Mouse (Mus musculus): Measurements from ENCODE around the gene Spsb3.

- TF ChIP-seq CTCF (IDR thresholded peaks at IDR 0.05; ENCODE audit: control insufficient read depth, insufficient read depth, insufficient replicate concordance, low read depth, low read length) (no peak), POLR2A (IDR thresholded peaks at IDR 0.05; ENCODE audit: control insufficient read depth, low read depth, low read length) (no peak)
Measured at GRCm38 (mm10) chr17:24892785-24893184, 6.3 kb downstream of the Spsb3 start.

Measured in testis, adult 2 months (tissue).